9 mouse cellular contexts compared by ENCODE assay signal in genomic region chr14:34614551-34614950, GRCm38 (mm10). TPM values are rescaled to one million over a fixed set of nuclear protein-coding genes. Genes with fewer than 3 reads are reported as not detected.
DNase-seq lines count a peak whose midpoint lies in the region; ATAC-seq and TF ChIP-seq lines count a peak whose summit lies in the region.
"Had no signal": no experiment of that assay in that cellular context is flagged by ENCODE, and none has a peak within 500 bp of the region (broad histone marks: within the 10 kb centered on the region; RNA-seq: fewer than 3 reads in every experiment).

No protein-coding gene starts in this region.

- H3K4me1 ChIP-seq in liver, embryonic 12.5 days, result peaks cover 28% of the 10 kb centered on the region
- no peaks in the 10 kb centered on the region; the same call in 1 of the 2 replicates for H3K4me1 ChIP-seq in stomach, postnatal 0 days (replicated peaks; ENCODE audit: control insufficient read depth, insufficient read depth)

- H3K4me2 ChIP-seq in liver, embryonic 12.5 days, result peak overlapping the region; percentile 74
- H3K4me2 ChIP-seq in stomach, postnatal 0 days (replicated peaks; ENCODE audit: low read depth), result peak overlapping the region; percentile 39

- 26% methylated on average over 15 of the region's 15 CpGs for WGBS in liver, embryonic 12.5 days (ENCODE audit: insufficient replicate concordance)
- 27% methylated on average over 15 of the region's 15 CpGs for WGBS in stomach, postnatal 0 days

- no peak for ATAC-seq in liver, embryonic 12.5 days
- ATAC-seq in stomach, postnatal 0 days (ENCODE audit: low FRiP score, low TSS enrichment), result no peak

- H3K9ac ChIP-seq in liver, embryonic 12.5 days, result peak overlapping the region; percentile 61
- peak overlapping the region; percentile 27; the same call in 1 of the 2 replicates for H3K9ac ChIP-seq in stomach, postnatal 0 days (ENCODE audit: low read length)

- no peak for DNase-seq in gastrocnemius, adult 2 months
- DNase-seq in gastrocnemius, postnatal 4 days (ENCODE audit: low spot score in 2 of 2), result no peak
- peak; percentile 24 for DNase-seq in thymus, postnatal 14 days
- DNase-seq in thymus, postnatal 0 days (ENCODE audit: low spot score), result no peak
- no peak for DNase-seq in stomach, postnatal 0 days (ENCODE audit: low spot score)
- DNase-seq in T-cell, adult 2 months (ENCODE audit: low spot score), result no peak
- no peak for DNase-seq in left cerebral cortex, postnatal 14 days (ENCODE audit: low spot score in 2 of 2)

- no peaks in the 10 kb centered on the region for H3K36me3 ChIP-seq in liver, embryonic 12.5 days
- no peaks in the 10 kb centered on the region for H3K36me3 ChIP-seq in stomach, postnatal 0 days (ENCODE audit: control insufficient read depth, insufficient read depth, low read length)

- H3K27me3 ChIP-seq in liver, embryonic 12.5 days (replicated peaks), result peaks cover 28% of the 10 kb centered on the region
- no peaks in the 10 kb centered on the region for H3K27me3 ChIP-seq in stomach, postnatal 0 days (ENCODE audit: control insufficient read depth, insufficient read depth, low read length)

- intact Hi-C loops in gastrocnemius, adult 2 months (cut with DNase I), result no loop called here
- intact Hi-C loops in left cerebral cortex, postnatal 14 days (cut with DNase I), result no loop called here

- no peak for TF ChIP-seq CTCF in gastrocnemius, adult 2 months (IDR thresholded peaks at IDR 0.05)
- no peak for TF ChIP-seq CTCF in stomach, postnatal 0 days (IDR thresholded peaks at IDR 0.05; ENCODE audit: low read depth)

- H3K4me3 ChIP-seq in gastrocnemius, adult 2 months, result peak overlapping the region; percentile 47
- peak overlapping the region; percentile 53 for H3K4me3 ChIP-seq in liver, embryonic 12.5 days
- peak overlapping the region; percentile 12; the same call in 1 of the 2 replicates for H3K4me3 ChIP-seq in stomach, postnatal 0 days (ENCODE audit: low read depth, low read length)

- no peak for TF ChIP-seq EP300 in stomach, postnatal 0 days (optimal IDR thresholded peaks at IDR 0.05)

- no peak overlapping the region for H3K27ac ChIP-seq in gastrocnemius, adult 2 months
- no peak overlapping the region for H3K27ac ChIP-seq in liver, embryonic 12.5 days
- H3K27ac ChIP-seq in stomach, postnatal 0 days (replicated peaks), result peak overlapping the region; percentile 75

- no peaks in the 10 kb centered on the region for H3K9me3 ChIP-seq in liver, embryonic 12.5 days (replicated peaks)
- H3K9me3 ChIP-seq in stomach, postnatal 0 days (ENCODE audit: control insufficient read depth, low read length), result no peaks in the 10 kb centered on the region

RNA-seq across cellular contexts. Expression of gene Opn4, which starts 14.6 kb away (rescaled TPM):
- not detected for total RNA-seq in gastrocnemius, adult 2 months (2021)
- total RNA-seq in gastrocnemius, postnatal 4 days (2021), result under 1 TPM; 0.13 to 0.20 TPM
- not detected in 2 replicates for polyA plus RNA-seq in thymus, postnatal 0 days (2015; fragmentation: Nextera tagmentation; extraction: Ambion mirVana)
- not detected in 2 replicates for polyA plus RNA-seq in liver, embryonic 12.5 days (2016; fragmentation: Nextera tagmentation; extraction: Ambion mirVana)
- not detected in 2 replicates for polyA plus RNA-seq in stomach, postnatal 0 days (2015; fragmentation: Nextera tagmentation; extraction: Ambion mirVana)
- not detected for total RNA-seq in left cerebral cortex, postnatal 14 days (2021)
- total RNA-seq: neutrophil, adult 5-6 weeks had no signal

RNA-seq across cellular contexts. Expression of gene Ldb3, which starts 26.1 kb away (rescaled TPM):
- 1,000 to 10,000 TPM; 1,886 to 2,548 TPM for total RNA-seq in gastrocnemius, adult 2 months (2021)
- 1,000 to 10,000 TPM; 1,045 to 1,064 TPM for total RNA-seq in gastrocnemius, postnatal 4 days (2021)
- 0.29 and 0.39 TPM in 2 replicates for polyA plus RNA-seq in thymus, postnatal 0 days (2015; fragmentation: Nextera tagmentation; extraction: Ambion mirVana)
- polyA plus RNA-seq in liver, embryonic 12.5 days (2016; fragmentation: Nextera tagmentation; extraction: Ambion mirVana), result 0.17 and 0.20 TPM in 2 replicates
- polyA plus RNA-seq in stomach, postnatal 0 days (2015; fragmentation: Nextera tagmentation; extraction: Ambion mirVana), result 1.6 and 1.7 TPM in 2 replicates
- 1 to 10 TPM; 1.3 to 1.6 TPM for total RNA-seq in left cerebral cortex, postnatal 14 days (2021)
- total RNA-seq: neutrophil, adult 5-6 weeks had no signal

RNA-seq across cellular contexts. Expression of gene Wapl, which starts 59.2 kb away (rescaled TPM):
- total RNA-seq in gastrocnemius, adult 2 months (2021), result 10 to 100 TPM; 38.8 to 40.0 TPM
- 10 to 100 TPM; 48.5 to 53.4 TPM for total RNA-seq in gastrocnemius, postnatal 4 days (2021)
- polyA plus RNA-seq in thymus, postnatal 0 days (2015; fragmentation: Nextera tagmentation; extraction: Ambion mirVana), result 38.3 and 49.7 TPM in 2 replicates
- 43.8 and 46.4 TPM in 2 replicates for polyA plus RNA-seq in liver, embryonic 12.5 days (2016; fragmentation: Nextera tagmentation; extraction: Ambion mirVana)
- polyA plus RNA-seq in stomach, postnatal 0 days (2015; fragmentation: Nextera tagmentation; extraction: Ambion mirVana), result 15.8 and 16.0 TPM in 2 replicates
- total RNA-seq in left cerebral cortex, postnatal 14 days (2021), result 10 to 100 TPM; 34.8 to 35.6 TPM

Comparison
In these comparisons a context has a peak if more than half of its experiments do, and no peak if none do; other contexts are left out.
1. RNA of gene Ldb3, which starts 26.1 kb away (total RNA-seq): 1,886 to 2,548 TPM in gastrocnemius, adult 2 months and 1,045 to 1,064 TPM in gastrocnemius, postnatal 4 days; 1.3 to 1.6 TPM in left cerebral cortex, postnatal 14 days; every median in the first group is over 100 times any median in the second.
2. Peak in every context shown above with its lines, with median percentiles within 50 percentile points of each other: H3K4me3 ChIP-seq.